Comparison of ENCODE assay signal across 8 mouse cellular contexts in the genomic region with DNA sequence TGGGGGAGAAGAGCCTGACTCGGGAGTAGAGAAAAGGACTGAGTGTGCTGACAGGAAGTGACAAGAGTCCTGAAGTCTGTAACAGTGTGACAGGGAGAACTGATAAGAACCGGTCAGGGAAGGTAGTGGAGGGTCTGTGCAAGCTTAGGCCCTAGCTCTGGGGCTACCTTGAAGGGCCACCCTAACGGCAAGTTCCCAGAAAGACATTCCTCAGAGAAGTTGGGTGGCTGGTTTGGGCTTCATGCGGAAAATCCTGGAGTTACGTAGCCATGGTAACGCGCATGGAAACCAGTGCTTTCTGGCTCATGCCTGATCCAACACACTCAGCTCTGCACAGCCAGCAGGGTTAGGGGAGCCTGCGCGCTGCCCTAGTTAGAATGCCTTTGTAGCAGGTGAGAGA. TPM values are rescaled to one million over a fixed set of nuclear protein-coding genes. Genes with fewer than 3 reads are reported as not detected.
A peak's percentile ranks its signal among the peaks of the same experiment; 100 is the strongest.
DNase-seq lines count a peak whose midpoint lies in the region; ATAC-seq and TF ChIP-seq lines count a peak whose summit lies in the region.

Lgals3 (plus strand) TSS at position 291 of the 400 bp plus-strand sequence.

- WGBS in thymus, adult 2 months: 65% methylated on average over 9 of the region's 9 CpGs
- WGBS in heart, embryonic 16.5 days: 27% methylated on average over 9 of the region's 9 CpGs
- WGBS in liver, embryonic 16.5 days (ENCODE audit: insufficient replicate concordance): 31% methylated on average over 9 of the region's 9 CpGs
- 61% methylated on average over 9 of the region's 9 CpGs for WGBS in neural tube, embryonic 11.5 days

- no peaks in the 10 kb centered on the region for H3K36me3 ChIP-seq in thymus, adult 2 months (ENCODE audit: control insufficient read depth, insufficient read depth, low read length)
- no peaks in the 10 kb centered on the region for H3K36me3 ChIP-seq in heart, embryonic 16.5 days (ENCODE audit: control insufficient read depth, insufficient read depth)
- no peaks in the 10 kb centered on the region for H3K36me3 ChIP-seq in liver, embryonic 16.5 days (ENCODE audit: control insufficient read depth, insufficient read depth)
- no peaks in the 10 kb centered on the region for H3K36me3 ChIP-seq in neural tube, embryonic 11.5 days (ENCODE audit: control insufficient read depth, insufficient read depth, low read length)

- H3K9me3 ChIP-seq in heart, embryonic 16.5 days (replicated peaks; ENCODE audit: control insufficient read depth, low read length): no peaks in the 10 kb centered on the region
- H3K9me3 ChIP-seq in liver, embryonic 16.5 days (replicated peaks; ENCODE audit: control insufficient read depth, low read length): no peaks in the 10 kb centered on the region
- H3K9me3 ChIP-seq in neural tube, embryonic 11.5 days (ENCODE audit: control insufficient read depth, low read length): no peaks in the 10 kb centered on the region

- ATAC-seq in heart, embryonic 16.5 days (replicated peaks; ENCODE audit: extremely low read depth, insufficient read depth, low FRiP score): peak; percentile 54; the same call in 1 of the 2 replicates
- ATAC-seq in liver, embryonic 16.5 days (ENCODE audit: low read depth): peak; percentile 32; the same call in 1 of the 2 replicates
- ATAC-seq in neural tube, embryonic 11.5 days (ENCODE audit: insufficient read depth, low FRiP score, low TSS enrichment): no peak

- TF ChIP-seq POLR2A in thymus, adult 2 months (IDR thresholded peaks at IDR 0.05; ENCODE audit: control insufficient read depth, extremely low read depth, insufficient read depth, low read length, poor library complexity): no peak

- H3K9ac ChIP-seq in heart, embryonic 16.5 days (ENCODE audit: low read length): no peak within 1 kb of the TSS
- no peak within 1 kb of the TSS for H3K9ac ChIP-seq in liver, embryonic 16.5 days (ENCODE audit: low read depth, low read length)
- no peak within 1 kb of the TSS for H3K9ac ChIP-seq in neural tube, embryonic 11.5 days (ENCODE audit: low read length)

- intact Hi-C loops in gastrocnemius, adult 2 months (cut with DNase I): no loop called here

- H3K27ac ChIP-seq in thymus, adult 2 months (ENCODE audit: control insufficient read depth, insufficient read depth, low read length): peak within 1 kb of the TSS; percentile 19; the same call in 1 of the 2 replicates
- H3K27ac ChIP-seq in heart, embryonic 16.5 days (ENCODE audit: low read length): no peak within 1 kb of the TSS; the same call in 1 of the 2 replicates
- H3K27ac ChIP-seq in liver, embryonic 16.5 days (ENCODE audit: low read length): no peak within 1 kb of the TSS
- H3K27ac ChIP-seq in neural tube, embryonic 11.5 days (ENCODE audit: low read depth, low read length): no peak within 1 kb of the TSS
- H3K27ac ChIP-seq in gastrocnemius, adult 2 months: no peak within 1 kb of the TSS

- peaks cover 35% of the 10 kb centered on the region for H3K4me1 ChIP-seq in thymus, adult 2 months (replicated peaks; ENCODE audit: control insufficient read depth, insufficient read depth, low read length)
- H3K4me1 ChIP-seq in heart, embryonic 16.5 days (ENCODE audit: control insufficient read depth, insufficient read depth, low read length): peaks cover 5% of the 10 kb centered on the region
- peaks cover 7% of the 10 kb centered on the region for H3K4me1 ChIP-seq in liver, embryonic 16.5 days (ENCODE audit: control insufficient read depth, low read depth, low read length)
- H3K4me1 ChIP-seq in neural tube, embryonic 11.5 days (ENCODE audit: control insufficient read depth, insufficient read depth, low read length): peaks cover 5% of the 10 kb centered on the region; the same call in 1 of the 2 replicates

- DNase-seq in thymus, adult 2 months: no peak
- no peak for DNase-seq in thymus, adult 18-20 months
- DNase-seq in embryo, embryonic 9.5 days (ENCODE audit: extremely low spot score): peak; percentile 34
- peak; percentile 58 to 71 for DNase-seq in kidney, postnatal 4 days
- DNase-seq in neural tube, embryonic 11.5 days (ENCODE audit: low spot score): peak; percentile 53
- no peak for DNase-seq in gastrocnemius, adult 2 months

- no peaks in the 10 kb centered on the region for H3K27me3 ChIP-seq in thymus, adult 2 months (ENCODE audit: control insufficient read depth, insufficient read depth, low read length)
- peaks cover under 1% of the 10 kb centered on the region; the same call in 1 of the 2 replicates for H3K27me3 ChIP-seq in heart, embryonic 16.5 days (ENCODE audit: control insufficient read depth, insufficient read depth, low read length)
- peaks cover 5% of the 10 kb centered on the region; the same call in 1 of the 2 replicates for H3K27me3 ChIP-seq in liver, embryonic 16.5 days (ENCODE audit: control insufficient read depth, insufficient read depth, low read depth, low read length)
- no peaks in the 10 kb centered on the region; the same call in 1 of the 2 replicates for H3K27me3 ChIP-seq in neural tube, embryonic 11.5 days (ENCODE audit: control insufficient read depth, insufficient read depth, low read length)

- no peak for TF ChIP-seq CTCF in thymus, adult 2 months (IDR thresholded peaks at IDR 0.05; ENCODE audit: borderline replicate concordance, control insufficient read depth, extremely low read depth, insufficient read depth, low read length, poor library complexity)
- TF ChIP-seq CTCF in gastrocnemius, adult 2 months (IDR thresholded peaks at IDR 0.05): no peak

- H3K4me2 ChIP-seq in heart, embryonic 16.5 days (ENCODE audit: low read depth, low read length): peak within 1 kb of the TSS; percentile 53
- no peak within 1 kb of the TSS for H3K4me2 ChIP-seq in liver, embryonic 16.5 days (ENCODE audit: low read depth, low read length)
- no peak within 1 kb of the TSS for H3K4me2 ChIP-seq in neural tube, embryonic 11.5 days (ENCODE audit: low read depth)

- no peak within 1 kb of the TSS for H3K4me3 ChIP-seq in thymus, adult 2 months (ENCODE audit: control insufficient read depth, insufficient read depth, low read length)
- H3K4me3 ChIP-seq in heart, embryonic 16.5 days (ENCODE audit: low read length): 0 out of 2 replicates have a peak within 1 kb of the TSS, but pooled peaks have one; percentile 22
- no peak within 1 kb of the TSS for H3K4me3 ChIP-seq in liver, embryonic 16.5 days (ENCODE audit: low read depth, low read length)
- H3K4me3 ChIP-seq in neural tube, embryonic 11.5 days (ENCODE audit: low read depth, low read length): no peak within 1 kb of the TSS
- no peak within 1 kb of the TSS for H3K4me3 ChIP-seq in gastrocnemius, adult 2 months

RNA-seq across cellular contexts. Expression of gene Lgals3, which starts in this region (rescaled TPM):
- 95.3 and 143 TPM in 2 replicates for polyA plus RNA-seq in thymus, adult 2 months (2012; rRNA removed)
- 15.4 and 18.8 TPM in 2 replicates for polyA plus RNA-seq in heart, embryonic 16.5 days (2015; fragmentation: Nextera tagmentation; extraction: Ambion mirVana)
- polyA plus RNA-seq in liver, embryonic 16.5 days (2015; fragmentation: Nextera tagmentation; extraction: Ambion mirVana): 41.4 and 45.8 TPM in 2 replicates
- 1.1 and 1.2 TPM in 2 replicates for polyA plus RNA-seq in neural tube, embryonic 11.5 days (2014; fragmentation: Nextera tagmentation; extraction: Ambion mirVana)
- total RNA-seq in gastrocnemius, adult 2 months (2021): 1 to 10 TPM; 2.9 to 4.0 TPM

Comparison
In these comparisons a context has a peak if more than half of its experiments do, and no peak if none do; other contexts are left out.
1. DNase-seq: peak in embryo, embryonic 9.5 days (single experiment), kidney, postnatal 4 days (2 of 2) and neural tube, embryonic 11.5 days (single experiment); none in thymus, adult 2 months (single experiment), thymus, adult 18-20 months (0 of 2) and gastrocnemius, adult 2 months (single experiment).